Mouse (Mus musculus): ENCODE results near the gene Ddx42.
"Not testable (repeated sequence)": the region's sequence is repeated elsewhere in the genome, so short reads cannot be mapped to it uniquely, and the experiment has no call there.

Ddx42 gene

GRCm38 (mm10) chr11:106216730-106217490 is at the start of gene Ddx42:
Gene Ddx42, plus strand, starts transcription at chr11:106216926.
- DNase-seq (ENCODE audit: low read depth, low spot score), result peak; percentile 97

GRCm38 (mm10) chr11:106167435-106167834 is 49.3 kb upstream of the Ddx42 start:
- peak; percentile 64 for DNase-seq (ENCODE audit: low read depth, low spot score)

- peak; percentile 31 for DNase-seq (ENCODE audit: low read depth, low spot score)
These were observed 45.9 kb upstream of the Ddx42 start for GRCm38 (mm10) chr11:106170807-106171206.

- DNase-seq (ENCODE audit: low read depth, low spot score), result no peak
These were observed 43.5 kb upstream of the Ddx42 start for GRCm38 (mm10) chr11:106173228-106173627.

GRCm38 (mm10) chr11:106174372-106174771 is 42.4 kb upstream of the Ddx42 start:
- DNase-seq (ENCODE audit: low read depth, low spot score), result peak; percentile 55

GRCm38 (mm10) chr11:106175081-106175480 is 41.6 kb upstream of the Ddx42 start:
- DNase-seq (ENCODE audit: low read depth, low spot score), result peak; percentile 55

GRCm38 (mm10) chr11:106176372-106176771 is 40.4 kb upstream of the Ddx42 start:
- no peak for DNase-seq (ENCODE audit: low read depth, low spot score)

GRCm38 (mm10) chr11:106178036-106178782 is 38.5 kb upstream of the Ddx42 start:
- DNase-seq (ENCODE audit: low read depth, low spot score), result peak; percentile 36

GRCm38 (mm10) chr11:106179711-106180448 is 36.8 kb upstream of the Ddx42 start:
- DNase-seq (ENCODE audit: low read depth, low spot score), result peak; percentile 71

- no peak for DNase-seq (ENCODE audit: low read depth, low spot score)
These were observed 36.3 kb upstream of the Ddx42 start for GRCm38 (mm10) chr11:106180449-106180801.

- DNase-seq (ENCODE audit: low read depth, low spot score), result no peak
These were observed 29.4 kb upstream of the Ddx42 start for GRCm38 (mm10) chr11:106187326-106187725.

- no peak for DNase-seq (ENCODE audit: low read depth, low spot score)
These were observed 25.0 kb upstream of the Ddx42 start for GRCm38 (mm10) chr11:106191716-106192115.

- DNase-seq (ENCODE audit: low read depth, low spot score), result no peak
These were observed 24.5 kb upstream of the Ddx42 start for GRCm38 (mm10) chr11:106192241-106192640.

- no peak for DNase-seq (ENCODE audit: low read depth, low spot score)
These were observed 23.9 kb upstream of the Ddx42 start for GRCm38 (mm10) chr11:106192657-106193370.

GRCm38 (mm10) chr11:106193371-106194154 is 23.2 kb upstream of the Ddx42 start:
- DNase-seq (ENCODE audit: low read depth, low spot score), result peak; percentile 98

- DNase-seq (ENCODE audit: low read depth, low spot score), result no peak
These were observed 22.6 kb upstream of the Ddx42 start for GRCm38 (mm10) chr11:106194155-106194541.

GRCm38 (mm10) chr11:106194891-106195290 is 21.8 kb upstream of the Ddx42 start:
- DNase-seq (ENCODE audit: low read depth, low spot score), result no peak

- DNase-seq (ENCODE audit: low read depth, low spot score), result peak; percentile 87
These were observed 21.4 kb upstream of the Ddx42 start for GRCm38 (mm10) chr11:106195341-106195740.

GRCm38 (mm10) chr11:106198277-106198676 is 18.4 kb upstream of the Ddx42 start:
- DNase-seq (ENCODE audit: low read depth, low spot score), result no peak

GRCm38 (mm10) chr11:106199997-106200396 is 16.7 kb upstream of the Ddx42 start:
- DNase-seq (ENCODE audit: low read depth, low spot score), result not testable (repeated sequence)

- no peak for DNase-seq (ENCODE audit: low read depth, low spot score)
These were observed 16.0 kb upstream of the Ddx42 start for GRCm38 (mm10) chr11:106200756-106201155.

Data from 3T3-L1 (cell line).